ENCODE assay signal across 8 mouse cellular contexts in genomic region chr11:78247727-78248140, GRCm38 (mm10). TPM values are rescaled to one million over a fixed set of nuclear protein-coding genes. Genes with fewer than 3 reads are reported as not detected.
DNase-seq lines count a peak whose midpoint lies in the region; ATAC-seq and TF ChIP-seq lines count a peak whose summit lies in the region.

No protein-coding gene starts in this region.

- no peaks in the 10 kb centered on the region for H3K9me3 ChIP-seq in midbrain, embryonic 11.5 days (ENCODE audit: control insufficient read depth, low read length)
- no peaks in the 10 kb centered on the region for H3K9me3 ChIP-seq in midbrain, postnatal 0 days (ENCODE audit: low read length)
- H3K9me3 ChIP-seq in limb, embryonic 13.5 days: no peaks in the 10 kb centered on the region

- H3K4me1 ChIP-seq in midbrain, embryonic 11.5 days (ENCODE audit: control insufficient read depth, insufficient read depth, low read length): peaks cover 21% of the 10 kb centered on the region
- H3K4me1 ChIP-seq in midbrain, postnatal 0 days (ENCODE audit: insufficient read depth, low read length): peaks cover 20% of the 10 kb centered on the region
- H3K4me1 ChIP-seq in limb, embryonic 13.5 days: peaks cover 32% of the 10 kb centered on the region

- 64% methylated on average over 4 of the region's 4 CpGs for WGBS in midbrain, embryonic 11.5 days
- 61% methylated on average over 4 of the region's 4 CpGs for WGBS in midbrain, postnatal 0 days
- WGBS in limb, embryonic 13.5 days: 69% methylated on average over 4 of the region's 4 CpGs

- TF ChIP-seq POLR2A in brain, embryonic 14.5 days (IDR thresholded peaks at IDR 0.05; ENCODE audit: borderline replicate concordance, extremely low read depth, insufficient read depth, insufficient read length, poor library complexity, severe bottlenecking): no peak

- H3K36me3 ChIP-seq in midbrain, embryonic 11.5 days (ENCODE audit: control insufficient read depth, insufficient read depth, low read length): peaks cover 9% of the 10 kb centered on the region
- peaks cover 13% of the 10 kb centered on the region for H3K36me3 ChIP-seq in midbrain, postnatal 0 days (ENCODE audit: insufficient read depth, low read length)
- peaks cover 20% of the 10 kb centered on the region for H3K36me3 ChIP-seq in limb, embryonic 13.5 days
- H3K36me3 ChIP-seq in splenic B cell, adult 2 months (ENCODE audit: control insufficient read depth, insufficient read depth, low read length, poor library complexity, severe bottlenecking): peaks cover 4% of the 10 kb centered on the region

- no peak overlapping the region for H3K4me2 ChIP-seq in midbrain, embryonic 11.5 days
- no peak overlapping the region for H3K4me2 ChIP-seq in midbrain, postnatal 0 days (ENCODE audit: low read depth, low read length, poor library complexity, severe bottlenecking)
- H3K4me2 ChIP-seq in limb, embryonic 13.5 days (replicated peaks): peak overlapping the region; percentile 71; the same call in 1 of the 2 replicates

- ATAC-seq in midbrain, embryonic 11.5 days (ENCODE audit: low FRiP score): no peak
- no peak for ATAC-seq in midbrain, postnatal 0 days (ENCODE audit: low FRiP score)
- no peak for ATAC-seq in limb, embryonic 13.5 days (ENCODE audit: low FRiP score, low read depth)

- DNase-seq in midbrain, embryonic 11.5 days (ENCODE audit: low spot score, missing footprints): peak; percentile 78
- DNase-seq in midbrain, postnatal 0 days (ENCODE audit: low spot score): no peak
- DNase-seq in brain, embryonic 14.5 days (ENCODE audit: low read depth): peak; percentile 6
- peak; percentile 51 for DNase-seq in splenic B cell, adult 2 months (ENCODE audit: low read depth, low spot score)
- DNase-seq in urinary bladder, adult 18-20 months (ENCODE audit: low spot score in 2 of 2): no peak
- no peak for DNase-seq in heart, adult 11 months
- no peak for DNase-seq in urinary bladder, postnatal 10 days (ENCODE audit: low spot score)

- no peak overlapping the region for H3K27ac ChIP-seq in midbrain, embryonic 11.5 days (ENCODE audit: low read depth, low read length)
- H3K27ac ChIP-seq in midbrain, postnatal 0 days (ENCODE audit: low read depth, low read length): no peak overlapping the region
- H3K27ac ChIP-seq in limb, embryonic 13.5 days: no peak overlapping the region

- TF ChIP-seq CTCF in midbrain, postnatal 0 days (IDR thresholded peaks at IDR 0.05): no peak
- TF ChIP-seq CTCF in brain, embryonic 14.5 days (IDR thresholded peaks at IDR 0.05; ENCODE audit: borderline replicate concordance, extremely low read depth, insufficient read depth, insufficient read length): no peak

- H3K27me3 ChIP-seq in midbrain, embryonic 11.5 days (ENCODE audit: control insufficient read depth, insufficient read depth, low read length): no peaks in the 10 kb centered on the region
- no peaks in the 10 kb centered on the region for H3K27me3 ChIP-seq in midbrain, postnatal 0 days (ENCODE audit: insufficient read depth, low read length)
- no peaks in the 10 kb centered on the region for H3K27me3 ChIP-seq in limb, embryonic 13.5 days
- no peaks in the 10 kb centered on the region for H3K27me3 ChIP-seq in splenic B cell, adult 2 months (ENCODE audit: control insufficient read depth, insufficient read depth, low read length, poor library complexity, severe bottlenecking)

- H3K4me3 ChIP-seq in midbrain, embryonic 11.5 days (ENCODE audit: low read depth, low read length): no peak overlapping the region
- H3K4me3 ChIP-seq in midbrain, postnatal 0 days (ENCODE audit: low read depth, low read length): no peak overlapping the region
- H3K4me3 ChIP-seq in limb, embryonic 13.5 days: no peak overlapping the region

- H3K9ac ChIP-seq in midbrain, embryonic 11.5 days (ENCODE audit: low read length): no peak overlapping the region
- no peak overlapping the region for H3K9ac ChIP-seq in midbrain, postnatal 0 days (replicated peaks; ENCODE audit: low read length, poor library complexity, severe bottlenecking)
- H3K9ac ChIP-seq in limb, embryonic 13.5 days: no peak overlapping the region

RNA-seq across cellular contexts. Expression of gene Supt6, which starts 1.9 kb away (rescaled TPM):
- 25.2 and 25.5 TPM in 2 replicates for polyA plus RNA-seq in midbrain, embryonic 11.5 days (2014; fragmentation: Nextera tagmentation; extraction: Ambion mirVana)
- 37.4 and 37.6 TPM in 2 replicates for total RNA-seq in midbrain, postnatal 0 days (2014; rRNA removed)
- 19.0 and 19.4 TPM in 2 replicates for polyA plus RNA-seq in midbrain, postnatal 0 days (2015; fragmentation: Nextera tagmentation; extraction: Ambion mirVana)
- 17.3 and 39.5 TPM in 2 replicates for polyA plus RNA-seq in brain, embryonic 14.5 days (2012; rRNA removed)
- 29.4 and 33.2 TPM in 2 replicates for polyA plus RNA-seq in limb, embryonic 13.5 days (2015; fragmentation: Nextera tagmentation; extraction: Ambion mirVana)

RNA-seq across cellular contexts. Expression of gene Sdf2, which starts 2.2 kb away (rescaled TPM):
- 55.0 and 58.5 TPM in 2 replicates for polyA plus RNA-seq in midbrain, embryonic 11.5 days (2014; fragmentation: Nextera tagmentation; extraction: Ambion mirVana)
- 76.3 and 106 TPM in 2 replicates for total RNA-seq in midbrain, postnatal 0 days (2014; rRNA removed)
- 114 and 115 TPM in 2 replicates for polyA plus RNA-seq in midbrain, postnatal 0 days (2015; fragmentation: Nextera tagmentation; extraction: Ambion mirVana)
- polyA plus RNA-seq in brain, embryonic 14.5 days (2012; rRNA removed): 109 and 130 TPM in 2 replicates
- polyA plus RNA-seq in limb, embryonic 13.5 days (2015; fragmentation: Nextera tagmentation; extraction: Ambion mirVana): 78.9 and 81.2 TPM in 2 replicates

RNA-seq across cellular contexts. Expression of gene 2610507B11Rik, which starts 13.8 kb away (rescaled TPM):
- polyA plus RNA-seq in midbrain, embryonic 11.5 days (2014; fragmentation: Nextera tagmentation; extraction: Ambion mirVana): 61.2 and 70.4 TPM in 2 replicates
- total RNA-seq in midbrain, postnatal 0 days (2014; rRNA removed): 71.1 and 71.4 TPM in 2 replicates
- polyA plus RNA-seq in midbrain, postnatal 0 days (2015; fragmentation: Nextera tagmentation; extraction: Ambion mirVana): 40.8 and 49.2 TPM in 2 replicates
- polyA plus RNA-seq in brain, embryonic 14.5 days (2012; rRNA removed): 60.9 and 71.2 TPM in 2 replicates
- polyA plus RNA-seq in limb, embryonic 13.5 days (2015; fragmentation: Nextera tagmentation; extraction: Ambion mirVana): 74.7 and 76.1 TPM in 2 replicates

RNA-seq across cellular contexts. Expression of gene BC030499, which starts 42.9 kb away (rescaled TPM):
- polyA plus RNA-seq in midbrain, embryonic 11.5 days (2014; fragmentation: Nextera tagmentation; extraction: Ambion mirVana): 0.27 and 0.37 TPM in 2 replicates
- 0.22 and 0.38 TPM in 2 replicates for total RNA-seq in midbrain, postnatal 0 days (2014; rRNA removed)
- 0.12 TPM in 1 of 2 replicates, not detected in the other for polyA plus RNA-seq in midbrain, postnatal 0 days (2015; fragmentation: Nextera tagmentation; extraction: Ambion mirVana)
- 0.49 and 0.72 TPM in 2 replicates for polyA plus RNA-seq in brain, embryonic 14.5 days (2012; rRNA removed)
- polyA plus RNA-seq in limb, embryonic 13.5 days (2015; fragmentation: Nextera tagmentation; extraction: Ambion mirVana): 0.11 and 0.56 TPM in 2 replicates

RNA-seq across cellular contexts. Expression of gene Spag5, which starts 53.6 kb away (rescaled TPM):
- 51.5 and 57.1 TPM in 2 replicates for polyA plus RNA-seq in midbrain, embryonic 11.5 days (2014; fragmentation: Nextera tagmentation; extraction: Ambion mirVana)
- 3.1 and 3.6 TPM in 2 replicates for total RNA-seq in midbrain, postnatal 0 days (2014; rRNA removed)
- 2.2 and 2.4 TPM in 2 replicates for polyA plus RNA-seq in midbrain, postnatal 0 days (2015; fragmentation: Nextera tagmentation; extraction: Ambion mirVana)
- 22.0 and 42.0 TPM in 2 replicates for polyA plus RNA-seq in brain, embryonic 14.5 days (2012; rRNA removed)
- 39.6 and 45.8 TPM in 2 replicates for polyA plus RNA-seq in limb, embryonic 13.5 days (2015; fragmentation: Nextera tagmentation; extraction: Ambion mirVana)

Comparison
In these comparisons a context has a peak if more than half of its experiments do, and no peak if none do; other contexts are left out.
1. DNase-seq: peak in midbrain, embryonic 11.5 days (single experiment), brain, embryonic 14.5 days (single experiment) and splenic B cell, adult 2 months (single experiment); none in midbrain, postnatal 0 days (single experiment), urinary bladder, adult 18-20 months (0 of 2), heart, adult 11 months (single experiment) and urinary bladder, postnatal 10 days (single experiment).